Mouse (Mus musculus) induced T-regulatory cell, adult 2 months (primary cell): Measurements from ENCODE around the gene Kif1bp.
A peak's percentile ranks its signal among the peaks of the same experiment; 100 is the strongest.
"Not testable (repeated sequence)": the region's sequence is repeated elsewhere in the genome, so short reads cannot be mapped to it uniquely, and the experiment has no call there.

Source experiments
- DNase-seq: peaks from one replicate; pipeline ENCODE4 v3.0.0-alpha.2; 2012; ENCODE audit warnings: low read depth

Kif1bp gene

DNA sequence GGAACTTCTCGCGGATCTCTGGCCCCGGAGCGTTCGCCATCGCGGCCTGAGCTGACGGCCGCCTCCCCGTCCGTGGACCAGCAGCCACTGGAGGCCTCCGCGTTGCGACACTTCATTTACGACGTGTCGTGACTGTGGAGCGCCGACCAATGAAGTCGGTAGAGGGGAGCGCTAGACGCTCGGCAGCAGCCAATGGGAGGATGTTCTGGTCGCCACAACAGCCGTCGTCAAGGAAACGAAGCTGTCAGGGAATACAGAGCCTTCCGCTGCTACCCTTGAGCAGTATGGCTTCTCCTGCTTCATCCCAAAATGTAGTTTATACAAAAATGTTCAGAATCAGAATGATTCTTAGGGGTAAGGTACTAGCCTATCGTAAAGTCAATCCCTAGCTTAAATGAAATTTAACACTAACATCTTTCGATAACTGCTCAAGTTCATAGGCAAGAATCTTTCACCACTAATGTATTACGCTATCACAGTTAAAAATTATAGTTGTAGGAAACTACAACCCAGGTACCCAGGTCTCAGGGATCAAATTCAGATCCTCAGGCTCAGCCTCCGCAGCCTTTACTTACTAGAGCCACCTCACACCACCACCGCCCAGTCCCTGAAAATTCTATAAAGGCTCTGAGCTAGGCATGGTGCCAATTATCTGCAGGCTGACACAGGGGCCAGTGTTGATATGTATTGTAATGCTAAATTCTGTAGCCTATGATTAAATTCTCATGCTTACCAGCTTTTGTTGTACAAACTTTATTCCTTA is at the start of gene Kif1bp:
Gene Kif1bp, minus strand, starts transcription at position 120 of the 763 bp plus-strand sequence.
- peak; percentile 97 for DNase-seq

DNA sequence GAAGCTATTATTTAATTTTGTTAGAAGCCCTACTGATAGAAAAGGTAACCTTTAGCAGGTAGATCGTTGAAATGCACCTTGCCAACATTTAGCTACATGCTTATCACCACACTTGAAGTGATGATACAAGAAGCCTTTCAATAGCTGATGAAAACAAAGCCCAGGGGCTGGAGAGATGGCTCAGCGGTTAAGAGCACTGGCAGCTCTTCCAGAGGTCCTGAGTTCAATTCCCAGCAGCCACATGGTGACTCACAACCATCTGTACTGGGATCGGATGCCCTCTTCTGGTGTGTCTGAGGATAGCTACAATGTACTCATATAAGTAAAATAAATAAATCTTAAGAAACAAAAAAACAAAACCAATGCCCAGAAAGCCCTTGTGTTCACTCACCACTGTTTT is 25.9 kb upstream of the Kif1bp start:
- DNase-seq: no peak

GRCm38 (mm10) chr10:62603233-62604030 is 25.2 kb upstream of the Kif1bp start:
- DNase-seq: peak; percentile 76

- DNase-seq: peak; percentile 97
These were observed 24.2 kb upstream of the Kif1bp start, which contains the start of gene Ddx21 for GRCm38 (mm10) chr10:62602177-62603040. Gene Ddx21, minus strand, starts transcription at chr10:62602281.

GRCm38 (mm10) chr10:62601833-62602176 is 23.5 kb upstream of the Kif1bp start:
- DNase-seq: no peak

GRCm38 (mm10) chr10:62601053-62601791 is 23.0 kb upstream of the Kif1bp start:
- peak; percentile 78 for DNase-seq

GRCm38 (mm10) chr10:62600056-62600455 is 21.8 kb upstream of the Kif1bp start:
- DNase-seq: peak; percentile 69

- not testable (repeated sequence) for DNase-seq
These were observed 21.1 kb upstream of the Kif1bp start for GRCm38 (mm10) chr10:62599311-62599710.

DNA sequence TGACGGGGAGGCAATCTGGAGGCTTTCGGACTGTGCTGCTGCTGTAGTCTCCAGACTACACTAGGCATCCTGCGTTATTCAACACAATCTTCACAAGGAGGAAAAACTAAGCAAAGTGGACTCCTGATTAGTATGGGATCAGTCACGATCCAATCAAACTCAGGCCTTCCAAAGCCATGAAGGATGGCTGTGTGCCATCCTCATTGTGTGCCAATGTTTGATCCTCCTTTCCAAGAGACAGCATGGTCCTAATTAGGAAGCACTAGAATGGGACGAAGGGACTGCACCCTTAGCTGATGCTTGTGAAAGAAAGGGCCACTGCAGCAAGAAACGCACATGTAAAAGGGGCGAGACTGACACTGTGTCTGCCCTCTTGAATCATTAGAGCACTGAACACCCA is 14.2 kb upstream of the Kif1bp start:
- no peak for DNase-seq

- peak; percentile 98 for DNase-seq
These were observed 11.9 kb upstream of the Kif1bp start for GRCm38 (mm10) chr10:62590200-62590599.

DNA sequence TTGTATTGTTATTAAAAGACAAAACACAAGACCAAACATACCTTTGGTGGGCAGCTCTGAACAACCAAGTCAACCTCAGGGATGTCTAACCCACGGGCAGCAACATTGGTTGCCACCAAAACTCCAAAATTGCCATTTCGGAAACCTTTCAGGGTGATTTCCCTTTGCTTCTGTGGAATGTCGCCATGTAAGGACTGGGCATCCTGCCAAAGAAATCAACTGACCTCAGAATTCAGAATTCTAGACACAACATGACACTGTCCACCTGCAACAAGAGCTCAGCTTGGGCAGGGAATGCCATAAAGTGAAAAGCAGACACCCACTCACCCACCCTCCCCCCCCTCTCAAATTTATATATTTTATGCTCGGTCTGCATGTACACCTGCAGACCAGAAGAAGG is 10.4 kb upstream of the Kif1bp start:
- no peak for DNase-seq

- no peak for DNase-seq
These were observed 5.0 kb upstream of the Kif1bp start for GRCm38 (mm10) chr10:62583245-62583644.

DNA sequence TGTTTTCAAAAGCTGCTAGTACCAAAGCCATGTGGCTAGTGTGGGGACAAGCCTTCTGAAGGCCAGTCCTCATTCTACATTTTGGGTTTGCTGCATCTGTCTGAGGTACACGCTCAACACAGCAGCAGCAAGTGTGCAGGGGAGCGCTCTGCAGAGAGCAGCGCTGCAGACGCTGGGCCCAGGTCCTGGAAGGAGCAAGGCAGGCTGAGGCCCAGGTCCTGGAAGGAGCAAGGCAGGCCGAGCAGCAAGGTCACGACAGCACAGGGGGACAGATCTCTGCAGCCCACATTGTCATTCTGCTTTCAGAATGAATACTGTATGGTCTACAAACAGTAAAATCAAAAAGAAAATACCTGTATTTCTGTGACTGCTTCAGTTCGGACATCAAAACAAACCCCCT is 4.4 kb upstream of the Kif1bp start:
- no peak for DNase-seq

DNA sequence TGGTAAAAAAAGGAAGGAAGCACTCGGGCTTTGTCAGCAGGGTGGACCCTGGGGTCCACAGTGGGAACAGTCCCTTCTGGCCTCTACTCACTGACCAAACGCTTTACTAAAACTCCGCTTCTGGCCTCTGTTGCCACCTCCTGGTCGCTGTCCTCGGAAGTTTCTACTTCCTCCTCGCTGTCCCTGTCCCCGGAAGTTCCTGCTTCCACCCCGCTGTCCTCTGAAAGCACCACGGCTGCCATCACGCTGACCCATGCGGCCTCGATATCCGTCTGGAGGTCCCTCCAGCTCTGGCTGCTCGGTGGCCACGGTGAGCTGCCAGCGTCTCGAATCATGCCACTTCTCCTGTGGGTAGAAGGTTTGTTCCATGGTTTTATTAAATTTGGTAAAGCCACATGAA is 4.0 kb upstream of the Kif1bp start:
- DNase-seq: no peak

- DNase-seq: not testable (repeated sequence)
These were observed 872 bp upstream of the Kif1bp start for GRCm38 (mm10) chr10:62579129-62579528.

GRCm38 (mm10) chr10:62577673-62578337 is 452 bp downstream of the Kif1bp start:
- DNase-seq: no peak

DNA sequence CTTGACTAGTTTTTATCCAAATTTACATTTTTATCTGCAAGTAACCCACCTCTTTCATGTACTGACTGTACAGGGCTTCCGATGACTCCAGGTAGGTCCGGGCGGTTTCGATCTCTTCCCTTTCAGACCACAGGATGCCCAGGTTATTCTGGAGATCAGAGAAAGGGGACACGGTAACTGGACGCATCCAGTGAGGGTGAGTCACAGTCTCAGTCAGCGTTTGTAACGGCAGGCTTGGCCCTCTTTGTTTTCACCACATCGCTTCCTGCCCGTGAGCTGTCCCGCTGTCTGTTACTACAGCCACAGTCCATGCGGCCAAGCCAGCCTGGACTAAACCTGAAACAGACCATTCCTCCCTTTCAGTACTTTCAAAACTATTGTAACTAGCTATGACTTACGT is 3.3 kb downstream of the Kif1bp start:
- no peak for DNase-seq

DNA sequence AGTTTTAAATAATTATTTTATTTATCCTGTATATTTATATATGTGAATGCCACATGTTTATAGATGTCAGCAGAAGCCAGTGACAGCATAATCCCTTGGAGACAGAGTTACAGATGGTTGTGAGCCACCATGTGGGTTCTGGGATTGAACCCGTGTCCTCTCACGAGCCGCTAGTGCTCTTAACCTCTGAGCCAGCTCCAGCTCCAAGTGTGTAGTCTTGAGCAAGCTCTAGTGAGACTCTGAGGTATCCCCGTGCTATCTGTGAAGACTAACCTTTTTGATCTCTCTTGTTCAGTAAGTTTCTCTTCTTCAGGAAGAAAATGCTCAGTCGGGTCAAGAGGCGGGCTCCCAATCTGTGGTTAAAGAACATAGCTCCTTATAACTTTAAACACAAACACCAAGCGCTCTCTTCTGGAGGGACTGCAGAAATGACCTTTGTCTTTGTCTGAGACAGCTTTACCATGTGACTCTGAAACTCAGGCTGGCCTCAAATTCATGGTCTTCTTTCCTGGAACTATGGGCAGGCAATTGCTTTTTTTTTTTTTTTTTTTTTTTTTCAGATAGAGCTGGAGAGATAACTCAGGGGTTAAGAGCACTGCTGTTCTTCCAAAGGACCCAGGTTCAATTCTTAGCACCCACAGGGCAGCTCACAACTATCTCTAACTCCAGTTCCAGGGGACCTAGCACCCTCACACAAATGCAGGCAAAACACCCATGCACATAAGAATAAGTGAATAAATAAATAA is 8.0 kb downstream of the Kif1bp start:
- no peak for DNase-seq

DNA sequence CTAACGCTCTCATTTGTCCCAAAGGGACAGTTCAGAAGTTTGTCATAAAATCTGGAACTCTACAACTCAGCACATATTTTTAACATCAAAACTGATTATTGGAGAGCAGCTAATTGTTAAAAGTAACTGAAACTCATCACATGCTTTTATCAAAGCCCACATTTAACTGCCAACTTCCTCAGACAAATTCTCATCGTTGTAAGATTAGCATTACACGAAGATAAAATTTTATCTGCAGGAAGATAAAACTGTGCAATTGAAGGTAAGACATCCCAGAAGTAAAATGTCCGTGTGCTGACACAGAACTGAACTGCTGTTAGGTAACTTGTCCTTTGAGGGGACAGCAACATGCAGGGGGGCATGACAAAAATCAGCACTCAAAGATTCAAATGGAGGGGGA is 9.4 kb downstream of the Kif1bp start:
- no peak for DNase-seq

DNA sequence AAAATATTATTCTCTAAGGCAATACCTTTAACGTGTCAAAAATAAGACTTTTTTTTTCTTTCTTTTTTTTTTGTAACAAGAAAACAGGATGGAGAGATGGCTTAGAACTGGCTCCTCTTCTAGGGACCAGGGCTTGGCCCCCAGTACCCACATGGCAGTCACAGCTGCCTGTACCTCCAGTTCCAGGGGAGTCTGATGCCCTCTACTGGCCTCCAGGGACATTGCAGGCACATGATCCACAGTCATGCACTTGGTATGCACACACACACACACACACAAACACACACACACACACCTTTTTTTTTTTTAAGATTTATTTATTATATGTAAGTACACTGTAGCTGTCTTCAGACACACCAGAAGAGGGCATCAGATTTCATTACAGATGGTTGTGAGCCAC is 20.5 kb downstream of the Kif1bp start:
- DNase-seq: peak; percentile 66

GRCm38 (mm10) chr10:62556558-62556901 is 21.7 kb downstream of the Kif1bp start:
- no peak for DNase-seq
